Mouse (Mus musculus) embryo, embryonic 10 days (tissue): ENCODE measurements around the gene Krba1.

ENCODE experiments used
- DNase-seq: peaks from one replicate; pipeline ENCODE4 v3.0.0-alpha.2; 2015; ENCODE audit warnings: low spot score

Krba1 gene

GRCm38 (mm10) chr6:48426956-48427355 is 31.6 kb downstream of the Krba1 start:
- no peak for DNase-seq

- DNase-seq, result no peak
Observed at GRCm38 (mm10) chr6:48428769-48429557, 33.6 kb downstream of the Krba1 start.

DNA sequence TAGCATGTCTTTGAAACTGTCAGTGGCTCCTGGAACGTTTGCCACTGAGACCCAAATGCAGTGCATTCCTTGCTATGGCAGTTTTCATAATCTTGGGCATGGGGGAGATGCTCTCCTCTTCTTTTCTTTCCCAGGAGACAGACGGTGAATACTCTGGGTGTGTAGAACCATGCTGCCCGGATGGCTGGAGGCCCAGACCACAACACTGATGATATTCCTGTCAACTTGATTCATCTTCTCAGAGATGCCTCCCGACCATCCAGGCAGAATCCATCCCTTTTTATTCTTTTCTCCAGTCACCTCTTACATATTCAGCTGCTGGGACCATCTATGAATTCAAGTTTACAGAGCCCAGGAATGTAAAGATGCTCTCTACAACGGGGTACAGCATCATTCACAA is 35.4 kb downstream of the Krba1 start:
- DNase-seq, result no peak

- DNase-seq, result no peak
Observed at GRCm38 (mm10) chr6:48432893-48433816, 37.8 kb downstream of the Krba1 start.

DNA sequence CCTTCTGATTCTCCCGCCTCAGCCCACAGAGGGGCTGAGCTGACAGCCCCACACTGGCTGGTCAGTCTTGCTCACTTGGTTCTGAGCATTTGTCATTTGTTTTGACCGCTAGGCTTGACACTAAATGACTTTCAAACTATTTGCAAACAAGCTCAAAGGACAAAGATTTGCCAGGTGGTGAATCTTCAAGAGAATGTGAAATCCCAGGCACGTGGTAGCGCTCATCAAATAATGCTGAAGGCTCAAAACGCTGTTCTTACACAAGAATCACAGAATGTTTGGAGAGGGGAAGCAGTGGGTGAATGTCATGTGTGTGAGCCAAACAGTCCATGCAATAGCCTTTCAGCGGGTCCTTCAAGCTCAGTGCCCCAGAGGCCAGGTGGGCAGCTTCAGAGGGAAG is 39.3 kb downstream of the Krba1 start:
- no peak for DNase-seq

GRCm38 (mm10) chr6:48435111-48435510 is 39.7 kb downstream of the Krba1 start:
- DNase-seq, result no peak

- DNase-seq, result no peak
Observed at GRCm38 (mm10) chr6:48435706-48436349, 40.4 kb downstream of the Krba1 start.

DNA sequence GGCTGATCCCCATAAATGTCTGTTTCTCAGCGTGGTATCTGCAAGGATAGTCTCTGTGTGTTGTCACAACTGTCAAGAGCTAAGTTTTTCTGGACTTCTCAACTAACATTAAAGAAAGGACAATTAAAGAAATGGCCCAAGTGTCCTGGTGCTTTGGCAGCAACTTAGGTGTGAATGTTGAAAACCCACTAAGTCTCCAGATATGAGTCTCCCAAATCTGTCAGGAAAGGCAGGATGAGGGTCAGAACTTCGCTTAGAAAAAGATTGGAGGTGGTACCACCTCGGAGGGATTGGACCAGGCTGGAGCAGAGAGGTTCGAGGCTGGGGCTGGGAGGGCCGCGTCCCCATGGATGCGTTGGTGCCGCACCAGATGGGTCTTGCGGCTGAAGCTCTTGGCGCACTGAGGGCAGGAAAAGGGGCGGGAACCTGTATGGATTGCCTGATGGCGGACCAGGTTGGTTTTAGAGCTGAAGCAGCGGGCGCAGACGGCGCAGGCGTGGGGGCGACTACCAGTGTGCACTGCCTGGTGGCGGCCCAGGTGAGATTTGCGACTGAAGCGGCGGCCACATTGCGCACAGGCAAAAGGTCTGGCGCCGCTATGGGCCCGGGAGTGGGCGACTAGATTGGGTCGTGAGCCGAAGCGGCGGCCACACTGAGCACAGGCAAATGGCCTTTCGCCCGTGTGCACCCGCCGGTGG is 42.4 kb downstream of the Krba1 start:
- DNase-seq, result peak; percentile 42

- DNase-seq, result peak; percentile 51
Observed at GRCm38 (mm10) chr6:48438475-48439125, 43.2 kb downstream of the Krba1 start.

GRCm38 (mm10) chr6:48439654-48440053 is 44.3 kb downstream of the Krba1 start:
- no peak for DNase-seq

DNA sequence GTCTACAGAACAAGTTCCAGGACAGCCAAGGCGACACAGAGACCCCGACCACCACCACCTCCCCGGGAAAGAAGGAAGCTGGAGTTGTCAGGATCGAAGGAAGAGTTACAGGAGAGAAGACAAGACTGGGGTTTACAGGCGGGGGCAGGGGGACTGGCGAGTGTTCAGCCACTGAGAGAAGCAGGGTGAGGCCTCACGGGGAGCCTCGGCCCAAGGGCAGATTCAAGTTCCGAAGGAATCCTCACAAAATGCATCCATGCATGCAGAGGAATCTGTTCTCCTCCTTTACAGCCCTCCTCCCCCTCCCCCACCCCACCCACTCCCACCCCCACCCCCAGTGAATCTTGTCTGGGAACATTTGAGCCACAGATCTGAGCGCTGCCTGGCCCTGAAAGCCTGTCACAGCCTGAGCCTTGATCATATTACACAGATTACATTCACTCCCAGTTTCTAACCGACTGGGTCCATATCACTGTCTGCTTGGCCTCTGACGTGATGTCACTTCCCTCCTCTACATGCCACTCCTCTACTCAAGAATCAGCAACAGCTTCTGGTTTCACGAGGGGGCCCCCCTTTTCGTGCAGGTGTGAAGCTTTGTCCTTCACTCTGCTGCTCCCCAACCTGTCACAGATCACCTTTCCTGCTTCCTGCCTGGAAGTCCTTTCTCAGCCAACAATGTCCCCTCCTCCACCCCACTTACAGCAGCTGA is 45.1 kb downstream of the Krba1 start:
- DNase-seq, result peak; percentile 46

- DNase-seq, result peak; percentile 95
Observed at GRCm38 (mm10) chr6:48443592-48444309, 48.4 kb downstream of the Krba1 start.

DNA sequence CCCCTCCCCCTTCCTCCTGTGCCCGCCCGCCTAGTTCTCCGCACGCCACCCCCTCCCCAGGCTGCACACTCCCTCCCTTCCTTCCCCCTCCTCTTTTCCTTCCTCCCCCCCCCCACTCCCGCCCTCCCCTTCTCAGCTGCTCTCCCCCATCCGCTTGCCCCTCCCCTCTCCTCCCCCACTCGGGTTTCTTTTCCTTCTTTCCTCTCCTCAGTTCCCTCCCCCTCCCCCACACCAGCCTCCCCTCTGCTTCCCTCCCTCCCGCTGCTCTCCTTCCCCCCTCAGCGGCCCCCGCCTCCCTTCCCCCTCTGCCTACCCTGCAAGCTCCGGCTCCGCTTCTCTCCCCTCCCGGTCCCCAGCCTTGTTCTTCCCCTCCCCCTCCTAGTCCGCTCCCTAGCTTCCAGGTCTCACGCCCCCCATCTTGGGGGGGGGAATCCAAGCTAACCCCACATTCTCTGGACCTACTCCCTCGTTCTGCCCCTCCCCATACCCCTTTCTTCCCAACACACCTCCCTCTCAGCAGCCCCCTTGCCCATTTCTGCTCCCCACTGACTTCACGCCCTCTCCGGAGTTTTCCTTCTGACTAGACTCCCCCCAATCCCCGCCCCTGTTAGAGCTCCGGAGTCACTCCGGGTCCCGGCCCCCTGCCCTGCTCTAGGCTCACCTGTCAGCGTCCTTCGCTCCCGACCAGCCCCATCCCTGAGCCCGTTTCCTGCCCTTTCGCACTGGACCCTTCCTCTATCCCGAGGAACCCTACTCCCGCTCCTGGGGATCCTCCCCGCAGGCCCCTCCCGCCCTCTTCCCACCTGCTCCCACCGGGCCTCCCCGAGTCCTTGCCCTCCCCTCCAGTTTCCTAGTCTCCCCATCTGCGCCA is 49.2 kb downstream of the Krba1 start:
- DNase-seq, result peak; percentile 75

DNA sequence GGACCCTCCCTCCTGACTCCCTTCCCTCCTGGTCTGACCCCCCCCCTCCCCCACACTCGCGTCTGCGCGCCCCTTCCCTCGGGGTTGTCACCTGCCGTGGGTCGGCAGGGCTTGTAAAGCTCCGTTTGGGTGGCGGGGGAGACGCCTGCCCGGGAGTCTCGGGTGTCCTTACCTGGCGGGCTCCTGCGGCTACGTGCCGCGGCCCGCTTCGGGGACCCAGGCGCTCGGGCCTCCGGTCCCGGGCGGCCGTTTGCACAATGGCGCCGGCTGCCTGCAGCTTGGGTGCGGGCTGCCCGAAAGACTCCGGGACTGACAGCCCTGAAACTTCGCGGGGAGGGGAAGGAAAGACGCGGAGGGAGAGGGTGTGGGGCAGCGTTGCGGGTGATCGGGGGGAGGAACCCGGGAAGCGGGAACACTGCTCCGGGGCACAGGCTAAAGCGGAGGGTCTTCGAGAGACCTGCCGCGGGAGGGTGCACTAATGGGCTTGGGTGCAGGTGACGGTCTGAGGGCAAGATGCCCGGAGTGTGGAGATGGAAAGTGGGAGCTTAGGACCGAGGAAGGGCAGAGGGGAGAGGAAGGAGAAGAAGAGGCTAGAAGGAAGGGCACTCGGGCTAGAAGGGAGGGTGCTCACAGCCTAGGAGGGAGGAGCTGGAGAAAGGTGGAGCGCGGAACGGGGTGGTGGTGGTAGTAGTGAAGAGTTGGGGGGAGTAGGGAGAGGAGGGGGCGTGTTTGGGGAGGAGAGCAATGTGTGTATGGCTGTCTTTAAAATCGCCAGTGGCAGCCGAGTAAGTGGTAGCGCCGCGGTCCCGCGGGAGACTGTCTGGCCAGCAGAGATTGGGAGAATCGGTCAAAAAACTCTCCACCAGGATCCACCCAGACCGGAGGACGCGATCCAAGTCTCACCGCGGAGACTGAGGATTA is 50.1 kb downstream of the Krba1 start, which contains the start of gene Zfp467:
TSS of gene Zfp467 (minus strand) at position 645 of the 921 bp plus-strand sequence.
- DNase-seq, result peak; percentile 52

GRCm38 (mm10) chr6:48446256-48446655 is 50.9 kb downstream of the Krba1 start:
- no peak for DNase-seq

- DNase-seq, result no peak
Observed at GRCm38 (mm10) chr6:48446896-48447295, 51.5 kb downstream of the Krba1 start.

DNA sequence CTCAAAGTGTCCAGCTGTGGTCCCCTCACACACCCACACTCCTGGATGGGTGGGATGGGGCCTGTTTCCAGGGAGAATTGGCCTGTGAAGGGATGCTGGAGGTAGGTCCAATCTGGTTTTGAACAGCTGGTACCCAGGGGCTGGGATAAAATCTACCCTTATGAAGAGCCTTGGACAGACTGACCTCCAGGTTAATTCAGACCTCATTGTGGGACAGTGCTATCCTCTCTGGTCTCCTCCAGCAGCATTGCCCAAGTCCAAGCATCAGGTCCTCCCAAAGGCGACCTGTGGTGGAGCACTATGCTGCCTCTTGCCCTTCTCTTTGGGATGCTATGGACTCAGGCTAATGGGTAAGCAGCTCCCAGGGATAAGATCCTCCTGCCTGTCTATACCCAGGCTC is 52.5 kb downstream of the Krba1 start, which contains the start of gene Sspo:
TSS of gene Sspo (plus strand) at position 301 of the 400 bp plus-strand sequence.
- no peak for DNase-seq

- DNase-seq, result no peak
Observed at GRCm38 (mm10) chr6:48448527-48448926, 53.1 kb downstream of the Krba1 start.
